Mouse (Mus musculus): ENCODE results near the gene Tex30. TPM values are rescaled to one million over a fixed set of nuclear protein-coding genes. Genes with fewer than 3 reads are reported as not detected.
A peak's percentile ranks its signal among the peaks of the same experiment; 100 is the strongest.
"Not testable (repeated sequence)": the region's sequence is repeated elsewhere in the genome, so short reads cannot be mapped to it uniquely, and the experiment has no call there.

Gene Tex30
- polyA plus RNA-seq, 1 experiment from 2014 or later, result 60.3 TPM

DNA sequence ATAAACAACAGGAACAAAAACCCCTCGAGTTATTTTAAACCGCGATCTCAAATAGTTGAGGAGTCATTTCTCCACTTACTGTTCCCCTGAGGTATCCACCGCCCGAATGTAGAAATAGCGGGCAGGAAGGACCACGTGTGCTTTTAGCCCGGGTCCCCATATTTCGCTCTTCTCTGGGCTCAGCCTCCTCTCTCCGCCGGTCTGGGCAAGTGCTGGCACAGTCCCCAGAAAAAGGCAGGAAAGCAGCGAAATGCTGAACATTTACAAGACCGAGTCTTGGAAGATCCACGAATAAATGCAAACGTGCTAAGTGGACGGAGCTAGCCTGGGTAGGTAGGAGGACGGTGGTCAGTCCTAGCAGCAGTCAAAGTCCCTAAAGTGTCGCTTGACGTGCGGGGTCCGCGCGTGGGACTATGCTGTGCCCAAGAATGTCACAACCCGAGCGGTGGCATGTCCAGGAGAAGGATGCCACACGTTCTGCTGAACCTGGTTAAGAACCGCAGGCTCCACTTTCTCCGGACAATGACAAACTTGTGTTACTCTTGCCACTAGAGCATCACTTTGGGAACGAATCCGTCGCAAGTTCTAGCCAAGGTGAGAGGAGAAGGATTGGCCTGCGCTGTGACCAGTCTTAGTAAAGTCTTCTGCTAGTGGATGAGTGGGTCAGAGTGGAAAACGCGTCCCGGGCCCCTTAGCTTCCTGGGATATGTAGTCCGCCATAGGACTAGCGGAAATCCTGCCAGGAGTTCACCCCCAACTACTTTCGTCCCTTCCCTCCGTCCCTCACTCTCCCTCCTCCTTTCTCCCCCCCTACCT is 16.2 kb upstream of the Tex30 start, which contains the start of the genes Kdelc1 and Bivm:
Gene Kdelc1 (minus strand): TSS at position 570 of the 816 bp plus-strand sequence.
Gene Bivm (plus strand): TSS at position 719 of the 816 bp plus-strand sequence.
- Histone ChIP-seq H3K9me3 (replicated peaks) (no peaks in the 10 kb centered on the region), H3K4me1 (replicated peaks) (peaks cover 11% of the 10 kb centered on the region), H3K4me2 (peak within 1 kb of the TSS; percentile 77), H3K36me3 (peaks cover 19% of the 10 kb centered on the region), H3K27me3 (no peaks in the 10 kb centered on the region), H3K4me3 (peak within 1 kb of the TSS; percentile 68), H3K27ac (peak within 1 kb of the TSS; percentile 98), H3K9ac (peak within 1 kb of the TSS; percentile 83)
- peak; percentile 97 for ATAC-seq (replicated peaks; ENCODE audit: insufficient number of reproducible peaks, insufficient read depth, low FRiP score, low read depth)
- WGBS, result under 1% methylated on average over 39 of the region's 39 CpGs

- peaks cover 27% of the 10 kb centered on the region for H3K36me3 ChIP-seq
- no peak overlapping the region for H3K9ac ChIP-seq
- peaks cover 11% of the 10 kb centered on the region for H3K4me1 ChIP-seq (replicated peaks)
- ATAC-seq (replicated peaks; ENCODE audit: insufficient number of reproducible peaks, insufficient read depth, low FRiP score, low read depth), result no peak
- no peaks in the 10 kb centered on the region for H3K9me3 ChIP-seq (replicated peaks)
- H3K27ac ChIP-seq, result no peak overlapping the region
- peak overlapping the region; percentile 77 for H3K4me2 ChIP-seq
- H3K27me3 ChIP-seq, result no peaks in the 10 kb centered on the region
- H3K4me3 ChIP-seq, result 0 out of 2 replicates have a peak overlapping the region, but pooled peaks have one; percentile 18
Measured at GRCm38 (mm10) chr1:44117571-44117970, 15.3 kb upstream of the Tex30 start.

DNA sequence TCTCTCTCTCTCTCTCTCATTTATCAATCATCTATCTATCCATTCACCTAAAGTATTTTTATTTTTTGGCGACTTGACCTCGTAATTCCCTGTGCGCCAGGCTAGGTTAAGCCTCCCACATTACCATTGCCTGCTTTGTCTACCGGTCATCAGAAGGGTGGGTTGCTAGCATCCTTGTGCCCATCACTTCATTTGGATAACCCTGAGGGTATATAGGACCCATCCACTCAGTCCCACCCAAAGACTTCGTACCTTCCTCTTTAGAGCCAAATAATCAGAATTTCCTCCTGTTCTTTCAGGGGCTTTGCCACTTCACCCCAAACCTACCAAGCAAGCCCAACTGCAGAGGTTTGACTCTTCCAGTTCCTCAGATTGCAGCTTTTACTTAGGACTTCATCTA is 698 bp upstream of the Tex30 start:
- 15% methylated on average over 5 of the region's 5 CpGs for WGBS
- Histone ChIP-seq H3K9ac (peak overlapping the region; percentile 31; the same call in 1 of the 2 replicates), H3K27ac (no peak overlapping the region), H3K4me2 (peak overlapping the region; percentile 82), H3K9me3 (replicated peaks) (no peaks in the 10 kb centered on the region), H3K4me1 (replicated peaks) (peaks cover 12% of the 10 kb centered on the region), H3K4me3 (peak overlapping the region; percentile 88; the same call in 1 of the 2 replicates), H3K27me3 (no peaks in the 10 kb centered on the region), H3K36me3 (peaks cover 21% of the 10 kb centered on the region)
- ATAC-seq (replicated peaks; ENCODE audit: insufficient number of reproducible peaks, insufficient read depth, low FRiP score, low read depth), result no peak

GRCm38 (mm10) chr1:44101448-44102225 is 604 bp downstream of the Tex30 start:
- Histone ChIP-seq H3K36me3 (peaks cover 17% of the 10 kb centered on the region), H3K9ac (peak overlapping the region; percentile 71), H3K4me1 (replicated peaks) (peaks cover 12% of the 10 kb centered on the region), H3K27ac (peak overlapping the region; percentile 93), H3K27me3 (no peaks in the 10 kb centered on the region), H3K4me3 (peak overlapping the region; percentile 88), H3K9me3 (replicated peaks) (no peaks in the 10 kb centered on the region), H3K4me2 (peak overlapping the region; percentile 82)
- under 1% methylated on average over 55 of the region's 55 CpGs for WGBS
- ATAC-seq (replicated peaks; ENCODE audit: insufficient number of reproducible peaks, insufficient read depth, low FRiP score, low read depth), result peak; percentile 69

GRCm38 (mm10) chr1:44064625-44065024 is 37.6 kb downstream of the Tex30 start:
- WGBS, result 0% methylated on average over 1 of the region's 1 CpGs
- no peaks in the 10 kb centered on the region for H3K36me3 ChIP-seq
- H3K9me3 ChIP-seq (replicated peaks), result no peaks in the 10 kb centered on the region
- H3K4me3 ChIP-seq, result no peak overlapping the region
- no peak overlapping the region for H3K4me2 ChIP-seq
- no peaks in the 10 kb centered on the region for H3K27me3 ChIP-seq
- ATAC-seq (replicated peaks; ENCODE audit: insufficient number of reproducible peaks, insufficient read depth, low FRiP score, low read depth), result no peak
- H3K9ac ChIP-seq, result no peak overlapping the region
- no peak overlapping the region for H3K27ac ChIP-seq
- H3K4me1 ChIP-seq (replicated peaks), result no peaks in the 10 kb centered on the region

DNA sequence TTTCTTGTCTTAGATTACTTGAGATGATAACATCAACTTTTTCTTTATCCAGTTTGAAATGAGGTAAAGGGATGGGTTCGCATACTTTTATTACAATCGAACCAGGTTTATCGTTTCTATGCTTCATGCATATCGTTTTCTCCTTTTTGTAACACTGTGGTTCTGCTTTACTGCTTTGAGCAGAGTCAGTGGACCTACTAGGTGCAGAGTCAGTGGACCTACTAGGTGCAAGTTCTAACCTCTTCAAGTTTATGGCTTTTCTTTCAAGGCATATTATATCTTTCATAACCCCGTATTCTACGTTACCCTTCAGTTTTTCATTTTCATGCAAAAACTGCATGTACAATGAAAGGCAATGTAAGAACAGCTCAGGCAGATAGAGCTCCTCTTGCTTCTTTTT is 38.8 kb downstream of the Tex30 start:
- no peak for ATAC-seq (replicated peaks; ENCODE audit: insufficient number of reproducible peaks, insufficient read depth, low FRiP score, low read depth)
- no peak overlapping the region for H3K27ac ChIP-seq
- no peak overlapping the region for H3K9ac ChIP-seq
- no peaks in the 10 kb centered on the region for H3K27me3 ChIP-seq
- no peak overlapping the region for H3K4me3 ChIP-seq
- H3K36me3 ChIP-seq, result no peaks in the 10 kb centered on the region
- no peaks in the 10 kb centered on the region for H3K4me1 ChIP-seq (replicated peaks)
- no peak overlapping the region for H3K4me2 ChIP-seq
- H3K9me3 ChIP-seq (replicated peaks), result no peaks in the 10 kb centered on the region
- WGBS, result 91% methylated on average over 6 of the region's 6 CpGs

- Histone ChIP-seq H3K4me3 (no peak within 1 kb of the TSS), H3K9me3 (replicated peaks) (no peaks in the 10 kb centered on the region), H3K36me3 (no peaks in the 10 kb centered on the region), H3K27me3 (no peaks in the 10 kb centered on the region), H3K4me2 (no peak within 1 kb of the TSS), H3K9ac (no peak within 1 kb of the TSS), H3K27ac (no peak within 1 kb of the TSS), H3K4me1 (replicated peaks) (no peaks in the 10 kb centered on the region)
- 76% methylated on average over 2 of the region's 2 CpGs for WGBS
- no peak for ATAC-seq (replicated peaks; ENCODE audit: insufficient number of reproducible peaks, insufficient read depth, low FRiP score, low read depth)
Measured at GRCm38 (mm10) chr1:44061836-44062235, 40.4 kb downstream of the Tex30 start, which contains the start of gene Gm8251. Gm8251 (minus strand) TSS chr1:44061936.

DNA sequence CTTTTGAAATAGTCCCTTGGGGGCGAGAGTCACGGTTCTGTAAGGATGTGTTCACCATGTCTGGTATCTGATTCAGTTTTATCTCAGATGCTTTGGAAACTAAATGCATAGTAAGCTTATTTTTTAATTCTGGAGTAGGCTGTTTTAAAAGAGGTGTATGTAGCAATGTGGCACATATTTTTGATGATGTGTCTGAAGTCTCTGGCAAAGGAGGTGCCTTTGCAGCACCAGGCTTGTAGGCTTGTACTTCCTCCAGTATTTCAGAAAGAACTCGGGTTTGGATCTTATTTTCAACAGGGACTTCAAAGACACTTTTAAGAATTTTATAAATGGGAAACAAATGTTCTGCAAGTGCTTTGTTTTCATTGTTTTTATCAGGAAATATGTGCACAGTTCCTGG is 44.4 kb downstream of the Tex30 start:
- H3K4me2 ChIP-seq, result no peak overlapping the region
- H3K4me3 ChIP-seq, result no peak overlapping the region
- no peak for ATAC-seq (replicated peaks; ENCODE audit: insufficient number of reproducible peaks, insufficient read depth, low FRiP score, low read depth)
- 59% methylated on average over 3 of the region's 3 CpGs for WGBS
- H3K27ac ChIP-seq, result no peak overlapping the region
- H3K4me1 ChIP-seq (replicated peaks), result no peaks in the 10 kb centered on the region
- H3K36me3 ChIP-seq, result no peaks in the 10 kb centered on the region
- H3K9me3 ChIP-seq (replicated peaks), result no peaks in the 10 kb centered on the region
- H3K27me3 ChIP-seq, result no peaks in the 10 kb centered on the region
- no peak overlapping the region for H3K9ac ChIP-seq

GRCm38 (mm10) chr1:44046556-44046955 is 55.7 kb downstream of the Tex30 start:
- Histone ChIP-seq H3K27ac (no peak overlapping the region), H3K9me3 (replicated peaks) (no peaks in the 10 kb centered on the region), H3K4me2 (no peak overlapping the region), H3K4me1 (replicated peaks) (no peaks in the 10 kb centered on the region), H3K36me3 (no peaks in the 10 kb centered on the region), H3K9ac (no peak overlapping the region), H3K4me3 (no peak overlapping the region), H3K27me3 (no peaks in the 10 kb centered on the region)
- WGBS, result 65% methylated on average over 2 of the region's 2 CpGs
- no peak for ATAC-seq (replicated peaks; ENCODE audit: insufficient number of reproducible peaks, insufficient read depth, low FRiP score, low read depth)

- H3K27ac ChIP-seq; H3K4me2 ChIP-seq; H3K4me1 ChIP-seq (replicated peaks); H3K9me3 ChIP-seq (replicated peaks); ATAC-seq (replicated peaks; ENCODE audit: insufficient number of reproducible peaks, insufficient read depth, low FRiP score, low read depth); H3K27me3 ChIP-seq; H3K4me3 ChIP-seq; H3K36me3 ChIP-seq; H3K9ac ChIP-seq: not testable (repeated sequence)
- WGBS, result 80% methylated on average over 5 of the region's 5 CpGs
Measured at GRCm38 (mm10) chr1:44045689-44046088, 56.6 kb downstream of the Tex30 start.

GRCm38 (mm10) chr1:44042555-44042915 is 59.7 kb downstream of the Tex30 start:
- WGBS, result 4% methylated on average over 6 of the region's 6 CpGs
- Histone ChIP-seq H3K9me3 (replicated peaks) (no peaks in the 10 kb centered on the region), H3K27me3 (no peaks in the 10 kb centered on the region), H3K27ac (no peak overlapping the region), H3K9ac (peak overlapping the region; percentile 52), H3K4me3 (peak overlapping the region; percentile 58), H3K4me1 (replicated peaks) (no peaks in the 10 kb centered on the region), H3K36me3 (no peaks in the 10 kb centered on the region), H3K4me2 (peak overlapping the region; percentile 82)
- ATAC-seq (replicated peaks; ENCODE audit: insufficient number of reproducible peaks, insufficient read depth, low FRiP score, low read depth), result no peak
